Mouse (Mus musculus) central nervous system, embryonic 11.5 days (tissue): ENCODE measurements around the gene Tm9sf3. TPM values are rescaled to one million over a fixed set of nuclear protein-coding genes. Genes with fewer than 3 reads are reported as not detected.

ENCODE experiments used
- polyA plus RNA-seq: library from polyadenylated mRNA; depleted of rRNA; stranded (reverse); fragments of >200 nt; gene quantifications from 2 replicates; pipeline ENCODE4 v1.2.3, GENCODE M21; 2012; rRNA removed

The Tm9sf3 gene
- polyA plus RNA-seq = 87.0 and 113 TPM in 2 replicates

DNA sequence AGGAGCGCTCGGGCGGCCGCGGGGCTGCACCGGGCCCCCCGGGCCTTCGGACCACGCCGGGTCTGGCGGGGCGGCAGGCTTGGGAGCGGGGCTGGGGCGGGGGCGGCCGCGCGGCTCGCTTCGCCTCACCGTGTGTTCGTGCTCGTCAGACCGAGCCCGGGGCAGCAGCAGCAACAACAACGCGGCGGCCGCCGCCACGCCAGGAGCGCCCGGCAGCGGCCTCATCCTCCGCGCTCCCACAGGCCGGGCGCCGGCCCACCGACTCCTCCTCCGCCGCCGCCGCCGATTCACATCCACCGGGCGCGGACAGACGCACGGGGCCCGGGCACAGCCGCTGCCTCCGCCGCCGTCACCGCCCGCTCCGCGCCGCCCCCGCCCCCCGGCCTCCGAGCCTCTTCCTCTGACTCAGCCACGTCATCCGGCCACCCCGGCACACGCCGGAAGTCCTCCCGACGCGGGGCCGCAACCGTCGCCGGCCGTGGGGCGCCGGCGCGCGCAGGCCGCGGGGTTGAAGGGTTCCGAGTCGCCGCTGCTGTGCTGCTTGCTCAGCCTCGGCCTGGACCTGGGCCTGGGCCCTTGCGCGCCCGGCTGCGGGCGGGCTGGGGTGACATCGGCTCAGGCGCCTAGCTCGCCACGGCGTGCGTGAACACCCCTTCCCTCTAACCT is at the start of gene Tm9sf3:
Gene Tm9sf3, minus strand, starts transcription at position 368 of the 666 bp plus-strand sequence.

DNA sequence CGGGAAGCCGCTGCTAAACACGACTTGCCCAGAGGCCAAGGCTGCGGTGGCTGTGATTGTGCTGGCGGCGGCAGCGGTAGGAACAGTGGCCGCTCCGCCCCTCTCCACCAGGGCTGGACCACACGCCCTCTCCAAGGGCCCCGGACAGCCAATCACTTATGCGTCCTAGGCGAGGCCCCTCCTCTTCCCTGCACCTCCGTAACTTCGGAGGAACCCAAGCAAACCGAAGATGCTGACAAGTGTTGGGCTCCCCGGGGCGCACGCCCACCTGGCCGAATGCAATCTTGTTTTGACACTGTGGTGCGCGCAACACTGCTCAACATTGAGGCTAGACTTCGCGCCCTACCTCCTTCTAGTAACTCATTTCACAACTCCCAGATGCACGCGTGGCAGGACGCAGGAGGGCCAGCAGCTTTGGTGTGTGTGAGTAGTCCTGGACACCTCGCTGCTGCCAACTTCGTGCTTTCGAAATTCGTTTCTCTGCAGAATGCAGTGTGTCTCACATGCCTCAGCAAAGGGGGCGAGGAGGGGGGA is 56.9 kb downstream of the Tm9sf3 start, which contains the start of gene Tll2:
Gene Tll2, minus strand, starts transcription at position 25 of the 534 bp plus-strand sequence.

Other genes starting within 250 kb of the Tm9sf3 start
- gene Dntt, start 234.7 kb downstream of the Tm9sf3 start, polyA plus RNA-seq = 0.09 and 0.14 TPM in 2 replicates
- gene Opalin, start 186.9 kb downstream of the Tm9sf3 start, polyA plus RNA-seq = not detected in 2 replicates
- gene Tll2, start 57.2 kb downstream of the Tm9sf3 start, polyA plus RNA-seq = 0.78 and 1.2 TPM in 2 replicates
- 2.3 and 2.7 TPM in 2 replicates for gene Pik3ap1, start 121.1 kb upstream of the Tm9sf3 start, polyA plus RNA-seq
- 5.6 and 8.6 TPM in 2 replicates for gene Lcor, start 218.6 kb upstream of the Tm9sf3 start, polyA plus RNA-seq